Mouse (Mus musculus) midbrain, embryonic 15.5 days (tissue): ENCODE data around the gene Ube2v1. TPM values are rescaled to one million over a fixed set of nuclear protein-coding genes. Genes with fewer than 3 reads are reported as not detected.

Experiments used
- ATAC-seq: fragments of 200-750 bp; cut with Nextera tagmentation; replicated peaks from 2 replicates; pipeline ENCODE4 v1.8.0; 2017; ENCODE audit warnings: moderate TSS enrichment
- H3K27ac ChIP-seq: fragments of 300-500 bp; sonication (generic); 2 replicates; pipeline ENCODE4 v1.5.1; 2015; ENCODE audit warnings: mild to moderate bottlenecking, inconsistent platforms
- H3K27me3 ChIP-seq: fragments of 300-500 bp; sonication (generic); replicated peaks from 2 replicates; pipeline ENCODE4 v1.6.1; 2015; ENCODE audit warnings: inconsistent platforms
- H3K36me3 ChIP-seq: fragments of 300-500 bp; sonication (generic); replicated peaks from 2 replicates; pipeline ENCODE4 v1.6.1; 2015; ENCODE audit warnings: inconsistent platforms
- H3K4me1 ChIP-seq: fragments of 300-500 bp; sonication (generic); 2 replicates; pipeline ENCODE4 v1.6.1; 2015; ENCODE audit warnings: inconsistent platforms
- H3K4me2 ChIP-seq: fragments of 300-500 bp; sonication (generic); 2 replicates; pipeline ENCODE4 v1.6.1; 2015; ENCODE audit warnings: inconsistent platforms, mild to moderate bottlenecking, moderate library complexity
- H3K4me3 ChIP-seq: fragments of 300-500 bp; sonication (generic); 2 replicates; pipeline ENCODE4 v1.5.1; 2015; ENCODE audit warnings: mild to moderate bottlenecking, inconsistent platforms
- H3K9ac ChIP-seq: fragments of 300-500 bp; sonication (generic); 2 replicates; pipeline ENCODE4 v1.6.1; 2015; ENCODE audit warnings: mild to moderate bottlenecking, inconsistent platforms
- H3K9me3 ChIP-seq: fragments of 300-500 bp; sonication (generic); 2 replicates; pipeline ENCODE4 v1.6.1; 2016; ENCODE audit warnings: inconsistent platforms
- WGBS: fragments of 180-500 bp; shearing (Covaris S2); methylation state at CpG from one replicate; pipeline ENCODE4 v1.1.7; 2015; ENCODE audit warnings: mixed read lengths; 5-methylcytosine and 5-hydroxymethylcytosine counted together
- polyA plus RNA-seq: library from polyadenylated mRNA; unstranded; fragments of >200 nt; fragmentation: Nextera tagmentation; extraction: Ambion mirVana; gene quantifications from 2 replicates; pipeline ENCODE4 v1.2.1, GENCODE M21; 2015

Gene Ube2v1
- polyA plus RNA-seq, 1 experiment from 2014 or later, result 327 TPM

GRCm38 (mm10) chr2:167596726-167597491 lies 35.0 kb downstream of the Ube2v1 start:
- WGBS, result 39% methylated on average over 27 of the region's 27 CpGs
- no peaks in the 10 kb centered on the region for H3K9me3 ChIP-seq
- no peak overlapping the region; the same call in 1 of the 2 replicates for H3K9ac ChIP-seq
- H3K4me2 ChIP-seq, result peak overlapping the region; percentile 38
- H3K27ac ChIP-seq, result no peak overlapping the region
- H3K36me3 ChIP-seq, result no peaks in the 10 kb centered on the region
- H3K4me1 ChIP-seq, result peaks cover 7% of the 10 kb centered on the region; the same call in 1 of the 2 replicates
- H3K27me3 ChIP-seq, result no peaks in the 10 kb centered on the region
- ATAC-seq, result no peak
- no peak overlapping the region for H3K4me3 ChIP-seq

- 58% methylated on average over 4 of the region's 4 CpGs for WGBS
- Histone ChIP-seq H3K27ac (no peak overlapping the region), H3K27me3 (no peaks in the 10 kb centered on the region), H3K36me3 (no peaks in the 10 kb centered on the region), H3K9me3 (no peaks in the 10 kb centered on the region), H3K9ac (no peak overlapping the region), H3K4me1 (peaks cover 7% of the 10 kb centered on the region; the same call in 1 of the 2 replicates), H3K4me3 (no peak overlapping the region), H3K4me2 (no peak overlapping the region)
- ATAC-seq, result no peak
These were observed 35.6 kb downstream of the Ube2v1 start for GRCm38 (mm10) chr2:167596262-167596661.

GRCm38 (mm10) chr2:167595761-167596171 lies 36.1 kb downstream of the Ube2v1 start:
- H3K27me3 ChIP-seq, result no peaks in the 10 kb centered on the region
- WGBS, result 47% methylated on average over 14 of the region's 14 CpGs
- H3K27ac ChIP-seq, result no peak overlapping the region
- H3K9ac ChIP-seq, result no peak overlapping the region
- no peak for ATAC-seq
- no peaks in the 10 kb centered on the region for H3K36me3 ChIP-seq
- no peaks in the 10 kb centered on the region for H3K9me3 ChIP-seq
- no peak overlapping the region for H3K4me3 ChIP-seq
- H3K4me2 ChIP-seq, result no peak overlapping the region
- H3K4me1 ChIP-seq, result peaks cover 7% of the 10 kb centered on the region; the same call in 1 of the 2 replicates

- H3K4me2 ChIP-seq, result no peak overlapping the region
- no peak overlapping the region for H3K9ac ChIP-seq
- H3K4me1 ChIP-seq, result peaks cover 7% of the 10 kb centered on the region; the same call in 1 of the 2 replicates
- no peaks in the 10 kb centered on the region for H3K9me3 ChIP-seq
- 28% methylated on average over 10 of the region's 10 CpGs for WGBS
- no peak overlapping the region for H3K27ac ChIP-seq
- H3K27me3 ChIP-seq, result no peaks in the 10 kb centered on the region
- H3K4me3 ChIP-seq, result no peak overlapping the region
- no peak for ATAC-seq
- no peaks in the 10 kb centered on the region for H3K36me3 ChIP-seq
These were observed 37.4 kb downstream of the Ube2v1 start for GRCm38 (mm10) chr2:167594444-167594934.

GRCm38 (mm10) chr2:167593551-167594250 lies 38.2 kb downstream of the Ube2v1 start:
- H3K36me3 ChIP-seq, result no peaks in the 10 kb centered on the region
- H3K4me1 ChIP-seq, result peaks cover 7% of the 10 kb centered on the region; the same call in 1 of the 2 replicates
- H3K4me2 ChIP-seq, result no peak overlapping the region
- no peaks in the 10 kb centered on the region for H3K27me3 ChIP-seq
- no peak for ATAC-seq
- H3K4me3 ChIP-seq, result no peak overlapping the region
- no peaks in the 10 kb centered on the region for H3K9me3 ChIP-seq
- 85% methylated on average over 4 of the region's 4 CpGs for WGBS
- no peak overlapping the region for H3K27ac ChIP-seq
- no peak overlapping the region for H3K9ac ChIP-seq

- no peaks in the 10 kb centered on the region for H3K9me3 ChIP-seq
- 0 out of 2 replicates have a peak overlapping the region, but pooled peaks have one; percentile 12 for H3K27ac ChIP-seq
- no peaks in the 10 kb centered on the region for H3K4me1 ChIP-seq
- no peak overlapping the region for H3K4me3 ChIP-seq
- no peak overlapping the region for H3K9ac ChIP-seq
- 18% methylated on average over 21 of the region's 21 CpGs for WGBS
- H3K36me3 ChIP-seq, result no peaks in the 10 kb centered on the region
- 0 out of 2 replicates have a peak overlapping the region, but pooled peaks have one; percentile 1 for H3K4me2 ChIP-seq
- ATAC-seq, result no peak
- no peaks in the 10 kb centered on the region for H3K27me3 ChIP-seq
These were observed 42.9 kb downstream of the Ube2v1 start for GRCm38 (mm10) chr2:167588774-167589577.

- Histone ChIP-seq H3K4me2 (no peak overlapping the region), H3K36me3 (no peaks in the 10 kb centered on the region), H3K4me3 (no peak overlapping the region), H3K9me3 (no peaks in the 10 kb centered on the region), H3K27ac (no peak overlapping the region), H3K4me1 (no peaks in the 10 kb centered on the region), H3K9ac (no peak overlapping the region), H3K27me3 (no peaks in the 10 kb centered on the region)
- ATAC-seq, result no peak
- WGBS, result 32% methylated on average over 9 of the region's 9 CpGs
These were observed 44.9 kb downstream of the Ube2v1 start for GRCm38 (mm10) chr2:167586976-167587375.

GRCm38 (mm10) chr2:167586041-167586440 lies 45.9 kb downstream of the Ube2v1 start:
- Histone ChIP-seq H3K9ac (no peak overlapping the region), H3K27ac (no peak overlapping the region), H3K9me3 (no peaks in the 10 kb centered on the region), H3K4me1 (no peaks in the 10 kb centered on the region), H3K36me3 (no peaks in the 10 kb centered on the region), H3K4me2 (no peak overlapping the region), H3K27me3 (no peaks in the 10 kb centered on the region), H3K4me3 (no peak overlapping the region)
- no peak for ATAC-seq
- 23% methylated on average over 8 of the region's 8 CpGs for WGBS

GRCm38 (mm10) chr2:167585273-167585672 lies 46.6 kb downstream of the Ube2v1 start:
- H3K27ac ChIP-seq, result no peak overlapping the region
- H3K4me2 ChIP-seq, result no peak overlapping the region
- H3K9ac ChIP-seq, result no peak overlapping the region
- no peaks in the 10 kb centered on the region for H3K36me3 ChIP-seq
- no peaks in the 10 kb centered on the region for H3K4me1 ChIP-seq
- no peak for ATAC-seq
- no peaks in the 10 kb centered on the region for H3K9me3 ChIP-seq
- no peak overlapping the region for H3K4me3 ChIP-seq
- 95% methylated on average over 2 of the region's 2 CpGs for WGBS
- H3K27me3 ChIP-seq, result no peaks in the 10 kb centered on the region

- H3K36me3 ChIP-seq, result no peaks in the 10 kb centered on the region
- no peak overlapping the region for H3K27ac ChIP-seq
- no peaks in the 10 kb centered on the region for H3K27me3 ChIP-seq
- no peak overlapping the region for H3K4me3 ChIP-seq
- no peak overlapping the region for H3K9ac ChIP-seq
- 50% methylated on average over 10 of the region's 10 CpGs for WGBS
- ATAC-seq, result no peak
- H3K9me3 ChIP-seq, result no peaks in the 10 kb centered on the region
- peaks cover 3% of the 10 kb centered on the region; the same call in 1 of the 2 replicates for H3K4me1 ChIP-seq
- no peak overlapping the region for H3K4me2 ChIP-seq
These were observed 48.5 kb downstream of the Ube2v1 start for GRCm38 (mm10) chr2:167583161-167583952.

GRCm38 (mm10) chr2:167578521-167578920 lies 53.4 kb downstream of the Ube2v1 start:
- Histone ChIP-seq H3K4me1 (peaks cover 3% of the 10 kb centered on the region; the same call in 1 of the 2 replicates), H3K9me3 (no peaks in the 10 kb centered on the region), H3K27me3 (no peaks in the 10 kb centered on the region), H3K9ac (no peak overlapping the region), H3K36me3 (no peaks in the 10 kb centered on the region), H3K27ac (no peak overlapping the region), H3K4me3 (no peak overlapping the region), H3K4me2 (no peak overlapping the region)
- 48% methylated on average over 5 of the region's 5 CpGs for WGBS
- no peak for ATAC-seq
